Mouse (Mus musculus): ENCODE measurements at regions not wholly inside any gene's neighbourhood (a gene's known extent, or its start where the extent isn't known, plus 50 kb on each side); places are given as distances from the start of the nearest gene placed in this dataset.

- DNase-seq (ENCODE audit: low read depth, low spot score): peak; percentile 6
Observed at GRCm38 (mm10) chrX:78797642-78798041, 60.1 kb downstream of the Fam47c start.
